Mouse (Mus musculus) erythroblast, adult 5-6 weeks (primary cell): ENCODE data around the gene Zfp408. TPM values are rescaled to one million over a fixed set of nuclear protein-coding genes. Genes with fewer than 3 reads are reported as not detected.
A peak's percentile ranks its signal among the peaks of the same experiment; 100 is the strongest.

Source experiments
- ATAC-seq: replicated peaks from 2 replicates; pipeline ENCODE4 v1.8.0; 2016; ENCODE audit warnings: moderate number of reproducible peaks, mild to moderate bottlenecking, moderate TSS enrichment, inconsistent platforms; ENCODE audit not compliant: poor library complexity, low FRiP score, severe bottlenecking
- total RNA-seq, 2 experiments: library from RNA; stranded (forward) in 1 of 2; stranded (reverse) in 1 of 2; fragments of 150-400 nt in 1 of 2; fragments of 200-764, 138-1000 nt in 1 of 2; gene quantifications; 2 replicates each; pipeline versions ENCODE4 v1.2.3 to v1.2.4; 2015 to 2017; ENCODE audit warnings: low replicate concordance in 2 of 2

The Zfp408 gene
- total RNA-seq, 2 experiments from 2014 or later: 0.77 to 6.5 TPM

DNA sequence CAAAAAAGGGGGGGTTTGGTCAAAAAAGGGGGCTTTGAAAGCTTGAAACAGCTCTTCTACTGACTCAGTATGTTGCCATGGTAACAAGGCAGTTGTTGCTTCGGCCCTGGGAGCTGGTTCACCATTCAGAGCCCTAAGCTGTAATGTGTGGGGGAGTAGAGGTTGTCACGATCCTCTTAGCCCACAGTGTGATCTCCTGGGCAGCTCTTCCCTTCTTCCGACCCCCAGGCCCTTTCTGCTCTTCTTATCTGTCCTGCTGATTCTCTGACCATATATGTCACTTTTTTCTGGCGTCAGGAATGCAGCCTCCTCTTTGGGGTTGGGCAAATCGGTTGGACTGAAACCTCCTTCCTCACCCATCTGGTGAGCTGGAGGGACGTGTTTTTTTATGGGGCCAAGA lies 3.3 kb upstream of the Zfp408 start:
- no peak for ATAC-seq

DNA sequence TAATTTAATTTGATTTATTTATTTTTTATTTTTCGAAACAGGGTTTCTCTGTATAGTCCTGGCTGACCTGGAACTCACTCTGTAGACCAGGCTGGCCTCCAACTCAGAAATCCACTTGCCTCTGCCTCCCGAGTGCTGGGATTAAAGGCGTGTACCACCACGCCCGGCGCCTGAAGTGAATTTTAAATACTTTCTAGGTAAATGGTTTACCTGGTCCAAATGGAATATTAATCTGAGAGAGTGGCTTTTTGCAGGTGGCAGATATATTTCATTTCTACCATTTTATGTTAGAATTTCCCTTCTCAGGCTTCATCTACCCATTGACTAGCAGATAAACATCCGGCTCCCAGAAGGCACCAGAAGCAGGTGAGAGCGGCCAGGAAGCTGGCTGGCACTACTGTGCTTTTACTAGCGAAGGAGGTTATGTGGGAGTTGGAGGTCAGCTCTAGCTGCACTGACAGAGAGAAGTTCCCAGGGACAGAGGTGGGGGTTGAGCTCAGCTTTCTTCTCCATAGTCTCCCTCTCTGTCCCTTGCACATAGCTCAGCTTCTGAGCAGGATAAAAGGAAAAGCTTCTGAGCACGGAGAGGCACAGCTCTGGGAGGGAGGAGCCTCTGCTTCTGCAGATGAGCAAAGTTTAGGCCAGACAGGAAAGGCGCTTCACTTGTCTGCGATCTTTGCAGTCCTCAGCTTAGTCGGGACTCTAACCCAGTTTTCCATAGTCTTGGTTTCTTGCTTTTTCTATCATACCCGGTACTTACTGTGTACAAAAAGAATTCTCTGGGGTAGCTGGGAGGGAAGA lies 2.1 kb upstream of the Zfp408 start:
- no peak for ATAC-seq

DNA sequence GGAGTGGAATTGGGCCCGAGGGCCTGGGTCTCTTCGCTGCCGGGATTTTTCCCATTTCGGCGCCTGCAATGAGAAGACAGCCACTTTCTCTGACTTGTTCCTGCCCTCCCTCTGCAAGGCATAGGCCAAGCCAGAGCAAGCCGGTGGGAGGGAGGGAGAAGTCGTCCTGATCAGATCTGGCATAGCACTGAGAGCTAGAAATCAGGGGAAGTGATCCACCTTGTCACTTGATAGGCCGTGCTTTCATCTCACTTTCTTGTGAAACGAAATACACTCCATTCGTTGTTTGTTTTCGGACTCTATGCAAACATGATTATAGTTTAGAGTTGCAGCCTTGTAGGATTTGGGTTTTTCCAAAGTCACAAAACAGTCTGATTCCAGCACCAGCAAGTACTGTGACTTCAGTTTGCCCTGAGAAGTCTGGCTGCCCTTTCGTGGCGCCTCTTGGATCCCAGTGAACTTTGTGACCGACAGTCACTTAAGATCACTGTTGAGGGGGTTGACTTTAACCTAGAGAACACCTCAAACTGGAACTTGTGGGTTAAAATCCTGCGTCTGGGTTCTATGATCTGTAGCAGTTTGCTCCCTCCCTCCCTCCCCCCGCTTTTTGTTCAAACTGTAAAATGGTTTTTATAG lies 887 bp upstream of the Zfp408 start:
- ATAC-seq: peak; percentile 17

DNA sequence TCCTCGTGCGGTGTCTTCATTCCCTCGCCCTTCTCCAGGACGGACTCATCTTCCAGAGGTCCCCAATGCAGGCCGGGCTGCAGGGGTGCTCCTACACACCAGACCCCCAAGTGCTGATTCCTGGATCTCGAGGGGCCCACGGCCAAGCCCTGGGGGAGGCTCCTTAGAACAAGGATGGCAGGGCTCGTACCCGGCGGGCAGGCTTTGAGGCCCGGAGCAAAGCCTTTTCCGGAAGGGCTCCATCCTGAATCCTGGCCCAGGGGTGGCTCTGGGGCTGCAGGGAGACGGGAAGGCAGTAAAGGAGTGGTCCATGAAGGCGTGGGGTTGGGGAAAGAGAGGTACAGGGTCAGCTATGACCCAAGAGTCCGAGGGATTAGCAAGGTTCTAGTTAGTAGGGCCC lies 439 bp downstream of the Zfp408 start:
- ATAC-seq: no peak

DNA sequence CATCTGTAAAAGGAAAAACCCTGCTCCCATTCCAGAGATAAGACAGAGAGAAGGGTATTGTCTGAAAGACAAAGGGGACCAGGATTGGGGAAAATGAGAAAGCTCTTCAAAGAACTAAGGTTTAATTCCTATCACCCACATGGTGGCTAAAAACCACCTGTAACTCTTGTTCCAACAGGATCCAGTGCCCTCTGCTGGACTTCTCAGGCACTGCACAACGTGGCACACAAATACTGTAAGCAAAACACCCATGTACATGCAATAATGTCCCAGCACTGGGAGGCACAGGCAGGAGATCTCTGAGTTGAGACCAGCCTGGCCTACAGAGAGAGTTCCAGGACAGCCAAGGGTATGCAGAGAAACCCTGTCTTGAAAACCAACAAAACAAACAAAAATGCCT lies 2.9 kb downstream of the Zfp408 start:
- no peak for ATAC-seq

DNA sequence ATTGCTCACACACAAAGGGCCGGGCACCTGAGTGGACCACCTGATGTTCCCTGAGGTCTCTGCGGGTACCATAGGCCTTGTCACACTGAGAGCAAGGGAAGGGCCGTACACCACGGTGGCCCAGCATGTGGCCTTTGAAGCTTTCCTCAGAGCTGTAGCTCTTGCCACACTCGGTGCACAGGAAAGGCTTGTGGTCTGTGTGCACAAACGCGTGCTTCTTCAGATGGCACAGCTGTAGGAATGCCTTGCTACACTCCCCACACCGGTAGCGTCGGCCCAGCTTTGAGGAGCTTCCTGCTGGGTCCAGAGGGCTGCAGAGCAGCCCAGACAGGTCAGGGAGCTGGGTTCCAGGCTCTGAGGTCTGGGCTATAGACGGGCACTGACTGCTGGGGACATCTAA lies 3.8 kb downstream of the Zfp408 start:
- no peak for ATAC-seq

DNA sequence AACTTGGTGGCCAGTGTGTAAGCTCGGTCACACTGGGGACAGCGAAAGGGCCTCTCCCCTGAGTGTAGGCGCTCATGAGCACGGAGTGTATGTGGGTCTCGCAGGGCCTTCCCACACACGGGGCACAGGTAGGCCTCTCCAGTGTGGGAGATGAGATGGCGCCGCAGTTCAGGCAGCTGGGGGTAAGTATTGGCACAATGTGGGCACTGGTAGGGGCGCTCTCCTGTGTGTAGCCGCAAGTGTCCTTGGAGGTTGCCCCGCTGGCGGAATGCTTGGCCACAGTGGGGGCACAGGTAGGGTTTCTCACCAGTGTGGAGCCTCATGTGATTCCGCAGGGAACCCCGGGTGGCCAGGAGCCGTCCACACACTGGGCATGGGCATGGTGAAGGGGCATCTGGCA lies 4.2 kb downstream of the Zfp408 start:
- ATAC-seq: no peak

DNA sequence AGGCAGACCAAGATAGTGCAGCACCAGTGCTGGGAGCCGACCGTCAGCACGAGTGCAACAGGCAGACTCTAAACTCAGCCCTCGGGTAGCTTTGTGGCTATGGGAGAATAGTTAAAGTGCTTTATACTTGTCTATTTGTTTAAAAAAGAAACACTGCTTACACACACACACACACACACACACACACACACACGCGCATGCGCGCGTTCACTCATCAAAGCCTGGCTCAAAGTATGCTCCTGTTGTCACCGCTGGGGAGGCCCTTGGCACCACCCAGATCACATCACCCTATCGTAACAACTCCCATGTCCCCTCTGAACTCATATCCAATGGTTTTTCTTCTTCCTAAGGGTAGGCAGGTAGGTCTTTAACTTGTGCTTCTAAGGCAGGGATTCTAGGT lies 5.6 kb downstream of the Zfp408 start:
- no peak for ATAC-seq

DNA sequence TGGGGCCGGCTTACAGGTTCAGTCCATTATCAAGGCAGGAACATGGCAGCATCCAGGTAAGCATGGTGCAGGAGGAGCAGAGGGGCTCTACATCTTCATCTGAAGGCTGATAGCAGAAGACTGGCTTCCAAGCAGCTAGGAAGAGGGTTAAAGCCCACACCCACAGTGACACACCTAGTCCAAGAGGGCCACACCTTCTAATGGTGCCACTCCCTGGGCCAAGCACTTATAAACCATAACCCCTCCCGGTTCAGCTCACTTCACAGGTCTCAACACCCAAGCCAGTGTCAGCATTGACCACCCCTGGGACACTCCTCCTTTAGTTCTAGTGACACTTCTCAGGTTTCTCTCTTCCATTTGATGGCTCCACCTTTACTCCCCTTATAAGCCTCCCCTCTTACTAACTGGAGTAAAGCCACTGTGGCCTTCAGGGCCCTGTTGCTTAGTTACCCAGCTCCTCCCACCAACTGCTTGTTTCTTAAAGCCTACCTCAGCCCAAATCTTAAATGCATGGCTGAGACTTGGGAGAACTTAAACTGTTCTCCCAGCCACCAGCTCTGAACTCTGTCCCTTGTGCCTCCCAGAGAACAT lies 6.7 kb downstream of the Zfp408 start:
- peak; percentile 41 for ATAC-seq

DNA sequence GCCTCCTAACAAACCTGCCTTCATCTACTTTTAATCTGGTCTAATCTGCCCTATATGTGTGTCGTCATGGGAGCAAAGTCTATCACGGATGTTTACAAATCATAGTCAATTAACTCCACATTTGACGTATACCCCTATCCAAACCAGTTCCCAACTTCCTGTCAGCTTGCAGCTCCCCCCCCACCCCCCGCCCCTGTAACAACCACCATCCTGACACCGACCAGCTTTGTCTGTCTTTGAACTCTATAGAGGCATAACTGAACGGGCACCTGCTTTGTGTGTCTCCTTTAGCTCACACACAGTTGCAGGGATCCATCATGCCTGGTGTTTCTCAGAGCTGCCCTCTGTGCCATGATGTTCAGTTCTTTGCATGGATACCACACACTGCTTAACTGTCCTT lies 10.7 kb downstream of the Zfp408 start:
- ATAC-seq: no peak

DNA sequence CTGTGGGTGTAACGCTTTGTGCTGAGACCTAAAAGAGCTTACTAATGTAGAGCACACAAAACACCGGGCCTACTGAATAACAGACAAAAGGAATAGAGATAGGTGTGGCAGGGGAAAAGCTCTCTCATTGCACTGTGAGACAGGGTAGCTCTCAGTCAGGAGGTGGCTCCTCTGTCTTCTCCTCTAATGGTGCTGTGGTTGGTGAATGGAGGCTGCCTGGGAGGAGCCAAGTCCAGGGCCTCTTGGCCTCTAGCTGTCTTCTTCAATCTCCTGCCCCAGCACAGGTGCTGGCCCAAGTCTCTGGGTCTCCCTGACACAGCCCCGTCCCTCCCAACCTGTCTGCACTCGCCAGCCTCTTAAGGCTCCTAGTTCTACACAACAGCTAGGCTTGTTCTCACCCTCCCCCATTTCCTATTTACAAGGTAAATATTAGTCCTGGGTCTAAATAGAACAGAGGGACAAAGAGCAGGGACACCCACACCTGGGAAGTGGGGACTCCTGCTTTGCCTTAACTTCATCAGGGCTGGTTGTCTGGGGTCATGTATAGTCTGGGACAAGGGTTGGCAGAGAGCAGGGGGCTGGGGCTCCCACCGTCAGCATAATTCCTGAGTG lies 12.8 kb downstream of the Zfp408 start:
- no peak for ATAC-seq

DNA sequence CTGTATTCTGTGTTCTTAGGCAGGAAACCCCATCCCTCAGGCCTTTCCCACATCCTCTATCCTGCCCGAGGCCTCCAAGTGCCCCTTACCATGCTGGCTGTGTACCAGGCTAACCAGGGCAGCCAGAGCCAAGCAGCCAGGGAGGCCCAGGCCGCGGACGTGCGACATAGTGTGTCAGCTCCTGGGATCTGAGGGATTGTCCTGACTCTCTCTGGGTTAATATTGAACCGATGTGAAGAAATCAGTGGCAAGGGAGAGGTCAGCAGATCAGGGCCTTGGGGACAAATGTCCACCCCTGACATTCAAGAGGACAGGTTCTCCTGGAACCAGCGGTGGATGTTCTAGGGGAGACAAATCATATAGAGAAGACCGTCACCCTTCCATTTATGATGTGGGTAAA lies 13.4 kb downstream of the Zfp408 start, which contains the start of gene F2:
TSS of gene F2 (minus strand) at position 186 of the 400 bp plus-strand sequence.
- no peak for ATAC-seq

DNA sequence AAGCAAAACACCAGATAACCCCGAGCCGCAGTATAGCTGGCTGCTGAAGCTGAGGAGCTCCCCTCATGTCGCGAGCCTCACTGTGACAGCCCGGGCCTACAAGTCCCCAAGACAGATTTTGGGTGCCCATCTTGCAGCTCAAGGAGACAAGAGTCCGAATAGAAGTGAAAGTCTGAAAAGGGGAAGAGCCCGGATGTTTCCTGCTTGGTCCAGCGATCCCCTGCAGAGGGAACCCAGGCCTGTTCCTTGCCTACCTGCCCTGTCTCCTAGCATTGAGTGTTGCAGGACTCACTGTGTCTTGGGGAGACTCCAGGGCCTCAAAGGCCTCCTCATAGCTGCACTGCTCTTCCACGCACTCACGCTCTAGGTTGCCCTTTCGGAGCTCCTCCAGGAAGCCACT lies 14.1 kb downstream of the Zfp408 start:
- ATAC-seq: no peak

DNA sequence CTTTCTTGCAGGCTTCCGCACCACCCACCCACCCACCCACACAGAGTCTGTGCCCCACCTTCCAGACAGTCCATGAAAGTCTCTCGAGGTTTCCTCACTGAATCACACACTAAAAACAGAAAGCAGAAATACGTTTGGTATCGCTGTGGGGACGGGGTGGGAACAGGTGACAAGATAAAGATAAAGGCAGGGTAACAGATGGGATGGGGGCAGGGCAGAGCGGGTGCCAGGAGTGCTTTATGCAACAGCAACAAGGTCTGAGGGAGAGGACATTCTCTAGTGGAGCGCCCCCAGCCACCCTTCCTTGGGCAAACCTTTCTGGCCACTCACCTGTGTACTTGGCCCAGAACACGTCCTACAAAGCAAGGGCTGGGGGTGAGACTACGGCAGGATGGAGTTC lies 14.8 kb downstream of the Zfp408 start:
- ATAC-seq: 0 out of 2 replicates have a peak, but pooled peaks have one; percentile 14

DNA sequence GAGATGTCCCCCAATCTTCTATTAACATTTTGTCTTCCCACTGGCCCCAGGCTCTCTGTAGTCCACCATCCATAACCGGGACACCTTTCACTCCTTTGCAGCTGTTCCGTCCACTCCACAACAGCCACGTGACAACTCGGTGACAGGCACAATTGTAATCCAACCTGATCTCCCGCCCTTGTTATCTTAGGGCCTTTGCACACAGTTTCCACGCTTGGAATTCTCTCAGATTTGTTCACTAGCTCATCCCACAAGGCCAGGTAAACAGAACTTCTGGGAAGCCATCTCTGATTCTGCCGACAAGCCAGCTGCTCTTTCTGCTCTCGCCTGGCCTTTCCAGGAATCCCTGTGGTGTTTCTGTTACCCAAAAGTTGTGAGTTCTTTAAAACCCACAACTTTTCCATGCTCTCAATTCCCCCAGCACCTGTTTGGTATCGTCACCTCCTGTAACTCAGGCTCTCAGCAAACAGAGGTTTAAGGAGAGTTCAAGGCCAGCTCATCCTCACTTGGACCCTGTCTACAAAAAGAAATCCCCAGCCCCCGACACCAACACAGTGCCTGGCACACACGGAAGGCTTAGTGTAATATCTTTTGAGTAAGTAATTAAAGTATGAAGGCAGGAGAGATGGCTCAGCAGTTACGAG lies 16.1 kb downstream of the Zfp408 start:
- no peak for ATAC-seq

DNA sequence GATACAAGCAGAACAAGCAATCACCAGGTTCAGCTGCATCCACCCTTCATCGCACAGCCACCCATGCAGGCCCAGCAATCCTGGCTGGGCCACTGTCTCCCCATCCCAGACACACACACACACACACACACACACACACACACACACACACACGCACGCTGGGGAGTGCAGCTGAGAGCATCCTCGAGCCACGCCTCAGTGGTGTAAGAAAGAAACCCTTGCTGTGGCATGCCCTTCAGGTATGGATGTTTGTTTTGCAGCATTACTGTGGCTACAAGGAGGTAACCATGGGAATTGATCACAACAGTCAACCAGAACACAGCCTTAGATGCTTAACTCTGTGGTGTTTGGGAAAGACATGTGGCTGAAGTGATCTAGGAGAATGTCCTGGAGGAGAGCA lies 17.3 kb downstream of the Zfp408 start:
- ATAC-seq: no peak

DNA sequence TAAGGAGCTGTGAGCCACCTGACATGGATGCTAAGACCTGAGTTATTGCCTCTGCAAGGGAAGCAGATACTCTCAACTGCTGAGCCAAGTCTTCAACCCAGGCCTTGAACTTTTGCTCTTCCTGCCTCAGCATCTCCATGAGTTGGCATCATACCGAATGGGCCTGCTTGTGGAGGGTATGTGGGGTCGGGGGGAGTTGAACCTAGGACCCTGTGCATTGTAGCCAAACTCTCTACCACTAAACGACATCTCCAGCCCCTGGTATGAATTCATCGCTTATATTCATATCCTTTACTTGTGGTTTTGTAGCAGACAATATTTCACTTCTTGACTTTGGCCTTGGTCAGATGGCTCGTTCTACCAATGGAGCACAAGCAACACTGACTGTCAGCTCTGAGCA lies 17.8 kb downstream of the Zfp408 start:
- no peak for ATAC-seq

DNA sequence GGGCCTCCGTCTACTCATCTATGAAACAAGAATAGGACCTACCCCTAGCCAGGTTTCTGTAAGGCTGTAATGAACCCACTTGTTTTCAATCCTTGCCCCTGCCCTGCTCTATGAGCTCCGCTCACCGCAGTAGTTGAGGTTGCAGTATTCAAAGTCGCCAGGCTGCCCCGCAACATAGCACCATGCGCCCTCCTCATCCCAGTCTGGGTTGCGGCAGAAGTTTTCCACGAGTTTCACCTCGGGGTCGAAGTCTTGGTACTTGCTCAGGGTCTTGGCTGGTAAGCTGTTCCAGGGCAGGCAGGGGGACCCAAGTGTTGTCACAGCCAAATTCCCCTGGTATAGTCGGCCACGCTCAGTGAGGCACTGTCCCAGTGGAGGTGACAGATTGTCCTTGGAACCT lies 19.2 kb downstream of the Zfp408 start:
- no peak for ATAC-seq

DNA sequence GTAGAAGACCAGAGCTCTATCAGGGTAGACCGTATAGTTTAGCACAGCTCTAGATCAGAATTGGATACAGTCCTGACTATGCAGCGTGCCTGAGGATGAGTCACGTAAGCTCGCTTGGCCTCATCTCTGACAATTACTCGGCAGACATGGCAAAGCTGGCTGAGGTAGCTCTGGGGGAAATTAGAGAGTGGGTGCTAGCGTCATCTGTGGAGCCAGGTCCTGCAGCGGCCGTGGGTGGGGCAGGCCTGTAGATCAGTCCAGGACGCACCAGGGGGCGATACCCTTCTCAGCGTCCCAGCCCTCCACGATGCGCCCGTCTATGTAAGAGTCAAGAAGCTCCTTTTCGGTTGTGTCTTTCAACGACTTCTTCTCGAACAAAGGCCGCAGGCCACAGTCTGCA lies 19.9 kb downstream of the Zfp408 start:
- ATAC-seq: no peak

DNA sequence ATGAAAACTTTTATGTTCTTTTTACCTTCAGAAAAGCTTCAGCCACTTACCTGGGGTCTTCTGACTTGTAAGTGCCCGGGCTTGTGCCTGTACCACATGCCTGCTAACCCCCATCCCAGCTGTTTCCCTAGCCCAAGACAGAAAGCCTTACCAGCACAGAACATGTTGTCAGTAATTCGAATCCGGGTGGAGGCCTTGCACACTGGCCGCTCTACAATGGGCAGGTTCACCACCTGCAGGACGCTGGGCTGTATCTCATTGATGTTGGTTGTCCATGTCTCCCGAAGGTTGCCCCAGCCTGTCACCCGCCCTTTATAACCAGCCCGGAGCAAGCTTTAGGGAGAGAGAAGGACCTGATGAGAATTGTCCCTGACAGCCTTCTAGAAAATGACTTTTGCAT lies 21.4 kb downstream of the Zfp408 start:
- ATAC-seq: no peak
